Mouse (Mus musculus): Measurements from ENCODE around the gene Hist1h2bh.

DNA sequence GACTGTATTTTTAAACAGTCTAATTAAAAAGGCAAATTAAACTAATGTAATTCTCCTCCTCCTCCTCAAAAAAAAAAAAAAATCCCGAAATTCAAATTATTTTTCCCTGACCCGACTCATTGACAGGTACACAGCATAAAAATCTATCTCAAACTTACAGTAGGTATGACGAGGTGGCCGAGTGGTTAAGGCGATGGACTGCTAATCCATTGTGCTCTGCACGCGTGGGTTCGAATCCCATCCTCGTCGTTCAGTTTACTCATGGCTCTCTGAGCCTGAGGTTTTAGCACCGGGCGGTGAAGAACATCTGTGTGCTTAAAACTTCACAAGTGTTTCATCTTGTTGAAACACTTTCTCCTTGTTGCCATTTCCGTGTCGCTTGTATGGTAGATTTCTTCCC is 21.5 kb downstream of the Hist1h2bh start:
- TF ChIP-seq CTCF (IDR thresholded peaks at IDR 0.05; ENCODE audit: borderline replicate concordance, control insufficient read depth, extremely low read depth, insufficient read depth, low read length, poor library complexity) (no peak), POLR2A (IDR thresholded peaks at IDR 0.05; ENCODE audit: control insufficient read depth, extremely low read depth, insufficient read depth, low read length, poor library complexity) (no peak)

All from thymus, adult 2 months (tissue).